Mouse (Mus musculus): ENCODE data around the gene Rp9.

GRCm38 (mm10) chr9:22457142-22457835 lies 12.3 kb downstream of the Rp9 start:
- TF ChIP-seq CTCF (IDR thresholded peaks at IDR 0.05; ENCODE audit: borderline replicate concordance, extremely low read depth, insufficient read depth, insufficient read length) (no peak), POLR2A (IDR thresholded peaks at IDR 0.05; ENCODE audit: borderline replicate concordance, extremely low read depth, insufficient read depth, insufficient read length, poor library complexity, severe bottlenecking) (no peak)
